Comparison of ENCODE assay signal across 11 mouse cellular contexts in the genomic region with DNA sequence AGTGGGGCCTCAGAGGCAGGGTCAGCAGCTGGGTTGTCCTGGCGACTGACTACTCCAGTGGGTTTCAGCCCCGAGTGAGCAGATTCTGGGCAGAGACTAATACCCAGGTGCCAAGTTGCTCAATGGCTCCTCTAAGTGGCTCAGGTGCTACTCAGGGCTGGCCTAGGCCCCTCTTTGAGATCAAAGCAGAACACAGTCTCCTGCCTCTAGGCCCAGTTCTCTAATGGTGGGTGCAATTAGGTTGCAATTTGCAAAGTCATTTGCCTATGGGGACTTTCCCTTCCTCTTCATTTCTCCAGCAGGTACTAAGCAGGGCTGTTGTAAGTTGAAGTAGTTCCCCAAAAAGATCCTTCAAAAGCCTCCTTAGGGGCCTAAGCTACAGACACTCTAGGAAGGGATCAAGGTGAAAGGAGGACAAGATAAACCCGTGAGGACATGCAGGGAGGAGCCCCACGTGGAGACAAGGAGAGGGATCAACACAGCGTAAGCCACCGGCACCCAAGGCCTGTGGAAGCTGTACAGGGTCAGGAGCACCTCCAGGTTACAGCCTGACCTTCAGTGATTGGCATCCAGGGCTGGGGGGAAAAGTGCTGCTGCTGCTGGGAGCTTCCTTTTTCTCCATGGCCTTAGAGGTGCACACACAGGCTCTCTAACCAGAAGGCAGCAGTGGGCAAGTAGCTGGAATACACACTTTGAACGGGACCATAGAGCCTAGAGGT. TPM values are rescaled to one million over a fixed set of nuclear protein-coding genes. Genes with fewer than 3 reads are reported as not detected.
A peak's percentile ranks its signal among the peaks of the same experiment; 100 is the strongest.
DNase-seq lines count a peak whose midpoint lies in the region; ATAC-seq and TF ChIP-seq lines count a peak whose summit lies in the region.
"Had no signal": no experiment of that assay in that cellular context is flagged by ENCODE, and none has a peak within 500 bp of the region (broad histone marks: within the 10 kb centered on the region; RNA-seq: fewer than 3 reads in every experiment).

No protein-coding gene starts in this region.

- H3K4me1 ChIP-seq in heart, embryonic 13.5 days = peaks cover 42% of the 10 kb centered on the region
- H3K4me1 ChIP-seq in neural tube, embryonic 12.5 days = peaks cover 26% of the 10 kb centered on the region
- H3K4me1 ChIP-seq in neural tube, embryonic 15.5 days = peaks cover 45% of the 10 kb centered on the region
- peaks cover 14% of the 10 kb centered on the region; the same call in 1 of the 2 replicates for H3K4me1 ChIP-seq in limb, embryonic 14.5 days (ENCODE audit: control insufficient read depth, insufficient read depth, low read length)
- peaks cover 43% of the 10 kb centered on the region for H3K4me1 ChIP-seq in midbrain, embryonic 13.5 days (replicated peaks)
- peaks cover 28% of the 10 kb centered on the region for H3K4me1 ChIP-seq in forebrain, embryonic 16.5 days (replicated peaks; ENCODE audit: control insufficient read depth, insufficient read depth, low read length)

- DNase-seq in heart, postnatal 14 days = no peak
- no peak for DNase-seq in limb, embryonic 14.5 days (ENCODE audit: low spot score)
- DNase-seq in urinary bladder, postnatal 14 days (ENCODE audit: low spot score) = no peak
- DNase-seq: forebrain, postnatal 0 days; heart, postnatal 10 days had no signal

- H3K4me3 ChIP-seq in heart, embryonic 13.5 days = no peak overlapping the region
- H3K4me3 ChIP-seq in neural tube, embryonic 12.5 days = no peak overlapping the region
- no peak overlapping the region for H3K4me3 ChIP-seq in neural tube, embryonic 15.5 days (replicated peaks)
- H3K4me3 ChIP-seq in limb, embryonic 14.5 days (replicated peaks; ENCODE audit: low read length) = no peak overlapping the region
- H3K4me3 ChIP-seq in midbrain, embryonic 13.5 days (replicated peaks) = no peak overlapping the region
- no peak overlapping the region for H3K4me3 ChIP-seq in forebrain, embryonic 16.5 days (replicated peaks; ENCODE audit: low read length)

- H3K9ac ChIP-seq in heart, embryonic 13.5 days = peak overlapping the region; percentile 98
- H3K9ac ChIP-seq in neural tube, embryonic 12.5 days = 0 out of 2 replicates have a peak overlapping the region, but pooled peaks have one; percentile 99
- no peak overlapping the region for H3K9ac ChIP-seq in neural tube, embryonic 15.5 days (replicated peaks)
- 0 out of 2 replicates have a peak overlapping the region, but pooled peaks have one; percentile 28 for H3K9ac ChIP-seq in limb, embryonic 14.5 days (ENCODE audit: low read depth, low read length, severe bottlenecking)
- H3K9ac ChIP-seq in midbrain, embryonic 13.5 days (replicated peaks) = peak overlapping the region; percentile 39; the same call in 1 of the 2 replicates
- H3K9ac ChIP-seq in forebrain, embryonic 16.5 days (replicated peaks; ENCODE audit: low read depth, low read length) = no peak overlapping the region
- H3K9ac ChIP-seq: forebrain, postnatal 0 days had no signal

- no peak for TF ChIP-seq POLR2A in limb, embryonic 14.5 days (IDR thresholded peaks at IDR 0.05; ENCODE audit: borderline replicate concordance, extremely low read depth, insufficient read depth, insufficient read length)

- intact Hi-C loops in heart, postnatal 14 days (cut with DNase I) = no loop called here

- no peaks in the 10 kb centered on the region for H3K27me3 ChIP-seq in heart, embryonic 13.5 days (replicated peaks)
- peaks cover 4% of the 10 kb centered on the region for H3K27me3 ChIP-seq in neural tube, embryonic 12.5 days (replicated peaks)
- peaks cover 4% of the 10 kb centered on the region; the same call in 1 of the 2 replicates for H3K27me3 ChIP-seq in neural tube, embryonic 15.5 days (replicated peaks)
- H3K27me3 ChIP-seq in limb, embryonic 14.5 days (ENCODE audit: control insufficient read depth, insufficient read depth, low read length) = no peaks in the 10 kb centered on the region
- peaks cover 16% of the 10 kb centered on the region for H3K27me3 ChIP-seq in midbrain, embryonic 13.5 days
- H3K27me3 ChIP-seq in forebrain, embryonic 16.5 days (replicated peaks; ENCODE audit: control insufficient read depth, insufficient read depth, low read length) = peaks cover 3% of the 10 kb centered on the region; the same call in 1 of the 2 replicates

- H3K4me2 ChIP-seq in heart, embryonic 13.5 days = no peak overlapping the region
- H3K4me2 ChIP-seq in neural tube, embryonic 12.5 days (replicated peaks) = no peak overlapping the region
- H3K4me2 ChIP-seq in neural tube, embryonic 15.5 days = no peak overlapping the region; the same call in 1 of the 2 replicates
- no peak overlapping the region for H3K4me2 ChIP-seq in limb, embryonic 14.5 days (replicated peaks; ENCODE audit: low read depth, low read length, severe bottlenecking)
- H3K4me2 ChIP-seq in midbrain, embryonic 13.5 days (replicated peaks) = no peak overlapping the region
- no peak overlapping the region for H3K4me2 ChIP-seq in forebrain, embryonic 16.5 days (ENCODE audit: low read length)

- 58% methylated on average over 7 of the region's 7 CpGs for WGBS in heart, embryonic 13.5 days
- WGBS in neural tube, embryonic 12.5 days = 55% methylated on average over 7 of the region's 7 CpGs
- WGBS in neural tube, embryonic 15.5 days = 55% methylated on average over 7 of the region's 7 CpGs
- WGBS in limb, embryonic 14.5 days = 63% methylated on average over 7 of the region's 7 CpGs
- 84% methylated on average over 7 of the region's 7 CpGs for WGBS in midbrain, embryonic 13.5 days
- WGBS in forebrain, embryonic 16.5 days = 89% methylated on average over 7 of the region's 7 CpGs

- no peak overlapping the region for H3K27ac ChIP-seq in heart, embryonic 13.5 days (replicated peaks)
- H3K27ac ChIP-seq in neural tube, embryonic 12.5 days = no peak overlapping the region
- H3K27ac ChIP-seq in neural tube, embryonic 15.5 days (replicated peaks) = no peak overlapping the region
- no peak overlapping the region for H3K27ac ChIP-seq in limb, embryonic 14.5 days (replicated peaks; ENCODE audit: low read depth, low read length)
- H3K27ac ChIP-seq in midbrain, embryonic 13.5 days = no peak overlapping the region
- H3K27ac ChIP-seq in forebrain, embryonic 16.5 days (ENCODE audit: low read length) = no peak overlapping the region

- ATAC-seq in heart, embryonic 13.5 days (ENCODE audit: extremely low read depth, insufficient number of reproducible peaks, low FRiP score, low TSS enrichment) = no peak
- ATAC-seq in neural tube, embryonic 12.5 days (ENCODE audit: low FRiP score, low read depth) = no peak
- ATAC-seq in neural tube, embryonic 15.5 days (ENCODE audit: low FRiP score) = no peak
- ATAC-seq in limb, embryonic 14.5 days (ENCODE audit: low FRiP score, low read depth) = no peak
- no peak for ATAC-seq in midbrain, embryonic 13.5 days
- no peak for ATAC-seq in forebrain, embryonic 16.5 days
- ATAC-seq: forebrain, postnatal 0 days had no signal

- peaks cover 51% of the 10 kb centered on the region for H3K36me3 ChIP-seq in heart, embryonic 13.5 days
- H3K36me3 ChIP-seq in neural tube, embryonic 12.5 days = peaks cover 32% of the 10 kb centered on the region
- peaks cover 26% of the 10 kb centered on the region for H3K36me3 ChIP-seq in neural tube, embryonic 15.5 days
- H3K36me3 ChIP-seq in limb, embryonic 14.5 days (ENCODE audit: control insufficient read depth, insufficient read depth, low read length) = peaks cover 47% of the 10 kb centered on the region
- H3K36me3 ChIP-seq in midbrain, embryonic 13.5 days = peaks cover 28% of the 10 kb centered on the region
- H3K36me3 ChIP-seq in forebrain, embryonic 16.5 days (ENCODE audit: control insufficient read depth, insufficient read depth) = no peaks in the 10 kb centered on the region

- no peaks in the 10 kb centered on the region for H3K9me3 ChIP-seq in heart, embryonic 13.5 days
- no peaks in the 10 kb centered on the region for H3K9me3 ChIP-seq in neural tube, embryonic 12.5 days
- H3K9me3 ChIP-seq in neural tube, embryonic 15.5 days (replicated peaks) = no peaks in the 10 kb centered on the region
- H3K9me3 ChIP-seq in limb, embryonic 14.5 days (ENCODE audit: control insufficient read depth, low read length) = no peaks in the 10 kb centered on the region
- no peaks in the 10 kb centered on the region for H3K9me3 ChIP-seq in midbrain, embryonic 13.5 days
- H3K9me3 ChIP-seq in forebrain, embryonic 16.5 days (ENCODE audit: control insufficient read depth, low read length) = no peaks in the 10 kb centered on the region

RNA-seq across cellular contexts. Expression of a gene that starts 2.6 kb away (rescaled TPM):
- 9.0 and 9.3 TPM in 2 replicates for polyA plus RNA-seq in heart, embryonic 13.5 days (2015; fragmentation: Nextera tagmentation; extraction: Ambion mirVana)
- 10 to 100 TPM; 14.3 to 14.6 TPM for total RNA-seq in heart, postnatal 14 days (2021)
- polyA plus RNA-seq in neural tube, embryonic 12.5 days (2016; fragmentation: Nextera tagmentation; extraction: Ambion mirVana) = 26.3 and 28.7 TPM in 2 replicates
- 21.2 and 25.6 TPM in 2 replicates for polyA plus RNA-seq in neural tube, embryonic 15.5 days (2015; fragmentation: Nextera tagmentation; extraction: Ambion mirVana)
- polyA plus RNA-seq in limb, embryonic 14.5 days (2012; rRNA removed) = 37.7 and 45.8 TPM in 2 replicates
- 22.5 and 23.4 TPM in 2 replicates for polyA plus RNA-seq in limb, embryonic 14.5 days (2014; fragmentation: Nextera tagmentation; extraction: Ambion mirVana)
- polyA plus RNA-seq in midbrain, embryonic 13.5 days (2015; fragmentation: Nextera tagmentation; extraction: Ambion mirVana) = 18.2 and 21.6 TPM in 2 replicates
- 16.1 and 18.5 TPM in 2 replicates for polyA plus RNA-seq in forebrain, embryonic 16.5 days (2015; fragmentation: Nextera tagmentation; extraction: Ambion mirVana)

RNA-seq across cellular contexts. Expression of a gene that starts 13.5 kb away (rescaled TPM):
- 332 and 351 TPM in 2 replicates for polyA plus RNA-seq in heart, embryonic 13.5 days (2015; fragmentation: Nextera tagmentation; extraction: Ambion mirVana)
- 100 to 1,000 TPM; 460 to 507 TPM for total RNA-seq in heart, postnatal 14 days (2021)
- 430 and 468 TPM in 2 replicates for polyA plus RNA-seq in neural tube, embryonic 12.5 days (2016; fragmentation: Nextera tagmentation; extraction: Ambion mirVana)
- polyA plus RNA-seq in neural tube, embryonic 15.5 days (2015; fragmentation: Nextera tagmentation; extraction: Ambion mirVana) = 382 and 405 TPM in 2 replicates
- polyA plus RNA-seq in limb, embryonic 14.5 days (2012; rRNA removed) = 3,975 and 4,219 TPM in 2 replicates
- 716 and 729 TPM in 2 replicates for polyA plus RNA-seq in limb, embryonic 14.5 days (2014; fragmentation: Nextera tagmentation; extraction: Ambion mirVana)
- 418 and 448 TPM in 2 replicates for polyA plus RNA-seq in midbrain, embryonic 13.5 days (2015; fragmentation: Nextera tagmentation; extraction: Ambion mirVana)
- 305 and 334 TPM in 2 replicates for polyA plus RNA-seq in forebrain, embryonic 16.5 days (2015; fragmentation: Nextera tagmentation; extraction: Ambion mirVana)

RNA-seq across cellular contexts. Expression of a gene that starts 19.0 kb away (rescaled TPM):
- polyA plus RNA-seq in heart, embryonic 13.5 days (2015; fragmentation: Nextera tagmentation; extraction: Ambion mirVana) = 0.05 and 0.08 TPM in 2 replicates
- total RNA-seq in heart, postnatal 14 days (2021) = not detected
- 0.13 TPM in 1 of 2 replicates, not detected in the other for polyA plus RNA-seq in neural tube, embryonic 12.5 days (2016; fragmentation: Nextera tagmentation; extraction: Ambion mirVana)
- polyA plus RNA-seq in neural tube, embryonic 15.5 days (2015; fragmentation: Nextera tagmentation; extraction: Ambion mirVana) = 0.40 TPM in 1 of 2 replicates, not detected in the other
- polyA plus RNA-seq in limb, embryonic 14.5 days (2012; rRNA removed) = 2.0 and 2.3 TPM in 2 replicates
- polyA plus RNA-seq in limb, embryonic 14.5 days (2014; fragmentation: Nextera tagmentation; extraction: Ambion mirVana) = 1.0 and 1.3 TPM in 2 replicates
- polyA plus RNA-seq in midbrain, embryonic 13.5 days (2015; fragmentation: Nextera tagmentation; extraction: Ambion mirVana) = not detected in 2 replicates
- not detected in 2 replicates for polyA plus RNA-seq in forebrain, embryonic 16.5 days (2015; fragmentation: Nextera tagmentation; extraction: Ambion mirVana)
- total RNA-seq: forebrain, postnatal 0 days; heart, postnatal 10 days; left cerebral cortex, postnatal 36 days had no signal
- polyA plus RNA-seq: forebrain, postnatal 0 days had no signal

RNA-seq across cellular contexts. Expression of a gene that starts 45.0 kb away (rescaled TPM):
- polyA plus RNA-seq in heart, embryonic 13.5 days (2015; fragmentation: Nextera tagmentation; extraction: Ambion mirVana) = 21.6 and 22.5 TPM in 2 replicates
- 10 to 100 TPM; 43.1 to 63.7 TPM for total RNA-seq in heart, postnatal 14 days (2021)
- 2.8 and 2.9 TPM in 2 replicates for polyA plus RNA-seq in neural tube, embryonic 12.5 days (2016; fragmentation: Nextera tagmentation; extraction: Ambion mirVana)
- polyA plus RNA-seq in neural tube, embryonic 15.5 days (2015; fragmentation: Nextera tagmentation; extraction: Ambion mirVana) = 1.2 and 4.4 TPM in 2 replicates
- 47.3 and 56.7 TPM in 2 replicates for polyA plus RNA-seq in limb, embryonic 14.5 days (2012; rRNA removed)
- polyA plus RNA-seq in limb, embryonic 14.5 days (2014; fragmentation: Nextera tagmentation; extraction: Ambion mirVana) = 30.4 and 31.2 TPM in 2 replicates
- 1.4 and 1.7 TPM in 2 replicates for polyA plus RNA-seq in midbrain, embryonic 13.5 days (2015; fragmentation: Nextera tagmentation; extraction: Ambion mirVana)
- polyA plus RNA-seq in forebrain, embryonic 16.5 days (2015; fragmentation: Nextera tagmentation; extraction: Ambion mirVana) = 3.0 and 3.2 TPM in 2 replicates

Comparison
In these comparisons a context has a peak if more than half of its experiments do, and no peak if none do; other contexts are left out.
1. H3K9ac ChIP-seq: peak in heart, embryonic 13.5 days (single experiment), neural tube, embryonic 12.5 days (single experiment), limb, embryonic 14.5 days (single experiment) and midbrain, embryonic 13.5 days (single experiment); none in neural tube, embryonic 15.5 days (single experiment) and forebrain, embryonic 16.5 days (single experiment).